Mouse (Mus musculus) embryonic stem cell, embryonic (primary cell): ENCODE measurements at regions not wholly inside any gene's neighbourhood (a gene's known extent, or its start where the extent isn't known, plus 50 kb on each side); places are given as distances from the start of the nearest gene placed in this dataset.
"Not testable (repeated sequence)": the region's sequence is repeated elsewhere in the genome, so short reads cannot be mapped to it uniquely, and the experiment has no call there.

Experiments used
- CTCF ChIA-PET, 4 experiments: fragments of 300-600 bp in 2 of 4; fragments of 350-600 bp in 2 of 4; sonication (Branson Sonifier 250); formaldehyde crosslinking; loops; one replicate each; lab custom pipeline; 2022; ENCODE audit warnings: inconsistent platforms in 2 of 4; lab: Charles Lee
- POLR2A ChIA-PET, 4 experiments: fragments of 300-600 bp in 2 of 4; fragments of 350-600 bp in 2 of 4; sonication (Branson Sonifier 250); formaldehyde crosslinking; loops; one replicate each; lab custom pipeline; 2022; ENCODE audit warnings: antibody characterized with exemption in 4 of 4, inconsistent platforms in 1 of 4; lab: Charles Lee

- CTCF ChIA-PET = no interaction called here
- POLR2A ChIA-PET = no interaction called here
Observed at GRCm38 (mm10) chr15:96031085-96031780, 240.6 kb downstream of the Ano6 start.

- CTCF ChIA-PET = interaction anchor here in 1 of 4 experiments (0.7 kb wide), 1 partner anchor 528 kb away, joined by 3 read pairs; no protein-coding TSS in a partner anchor
- POLR2A ChIA-PET = interaction anchor here in 1 of 4 experiments (0.5 kb wide), 1 partner anchor 1470 kb away, joined by 3 read pairs; no protein-coding TSS in a partner anchor
Observed at GRCm38 (mm10) chr15:96035273-96035672, 244.6 kb downstream of the Ano6 start.

GRCm38 (mm10) chr15:96045561-96045960 lies 241.8 kb upstream of the Arid2 start:
- ChIA-PET CTCF (no interaction called here), POLR2A (no interaction called here)

DNA sequence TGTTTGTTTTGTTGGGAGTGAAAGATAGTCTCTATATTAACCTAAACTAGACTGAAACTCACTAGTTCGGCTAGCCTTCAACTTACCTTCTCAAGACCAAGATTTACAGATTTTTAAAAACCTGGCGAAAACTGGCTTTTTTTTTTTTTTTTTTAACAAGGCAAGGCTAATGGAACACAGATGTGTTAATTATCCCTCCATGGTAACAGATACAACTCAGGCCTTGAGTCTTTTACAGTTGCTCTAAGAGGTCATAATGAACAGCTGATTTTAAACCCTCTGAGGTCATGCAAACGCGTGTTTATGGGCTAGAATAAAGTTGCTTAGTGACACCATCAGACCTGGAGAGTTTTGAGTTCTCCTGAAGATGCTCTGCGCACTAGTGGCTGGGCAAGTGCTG lies 240.7 kb upstream of the Arid2 start:
- POLR2A ChIA-PET = no interaction called here
- CTCF ChIA-PET = no interaction called here

DNA sequence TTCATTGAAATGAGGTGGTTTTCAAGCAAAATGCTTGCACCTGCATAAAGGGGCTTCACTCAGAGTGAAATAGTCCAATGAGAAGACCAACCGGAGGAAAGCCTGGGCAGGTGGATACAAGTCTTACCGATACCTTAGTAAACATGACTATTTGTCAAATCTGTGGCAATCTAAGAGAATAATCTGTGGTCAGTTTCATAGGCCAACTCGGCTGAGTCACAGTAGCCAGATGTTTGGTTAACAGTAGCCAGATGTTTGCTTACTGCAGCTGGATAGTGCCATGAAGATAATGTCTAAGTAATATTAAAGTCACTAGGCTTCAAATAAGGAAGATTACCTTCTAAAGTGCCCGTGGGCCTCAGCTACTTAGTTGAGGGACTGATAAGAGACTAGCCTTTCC lies 236.9 kb upstream of the Arid2 start:
- CTCF ChIA-PET = no interaction called here
- POLR2A ChIA-PET = interaction anchor here in 1 of 4 experiments (1.3 kb wide), 1 partner anchor 67 kb away, joined by 3 read pairs; no protein-coding TSS in a partner anchor

DNA sequence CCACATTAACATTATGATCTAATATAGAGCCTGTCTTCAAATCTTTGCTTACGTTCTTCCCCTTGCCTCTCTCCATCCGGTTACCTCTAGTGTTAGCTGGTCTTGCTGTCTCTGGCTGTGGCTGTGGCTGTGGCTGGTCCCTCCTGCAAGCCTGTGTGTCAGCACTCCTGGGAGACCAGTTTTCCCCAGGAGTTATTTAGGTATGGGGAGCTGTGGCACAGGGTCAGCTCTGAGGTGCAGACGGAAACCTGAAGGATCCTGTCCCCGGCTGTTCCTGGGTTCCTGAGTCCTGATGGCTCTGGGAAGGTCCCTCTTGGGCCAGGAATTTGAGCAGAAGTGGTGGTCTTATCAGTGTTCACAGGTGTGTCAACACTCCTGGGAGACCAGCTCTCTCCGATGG lies 234.7 kb upstream of the Arid2 start:
- ChIA-PET CTCF (no interaction called here), POLR2A (no interaction called here)

GRCm38 (mm10) chr15:96055361-96055760 lies 232.0 kb upstream of the Arid2 start:
- POLR2A ChIA-PET = no interaction called here
- CTCF ChIA-PET = no interaction called here

DNA sequence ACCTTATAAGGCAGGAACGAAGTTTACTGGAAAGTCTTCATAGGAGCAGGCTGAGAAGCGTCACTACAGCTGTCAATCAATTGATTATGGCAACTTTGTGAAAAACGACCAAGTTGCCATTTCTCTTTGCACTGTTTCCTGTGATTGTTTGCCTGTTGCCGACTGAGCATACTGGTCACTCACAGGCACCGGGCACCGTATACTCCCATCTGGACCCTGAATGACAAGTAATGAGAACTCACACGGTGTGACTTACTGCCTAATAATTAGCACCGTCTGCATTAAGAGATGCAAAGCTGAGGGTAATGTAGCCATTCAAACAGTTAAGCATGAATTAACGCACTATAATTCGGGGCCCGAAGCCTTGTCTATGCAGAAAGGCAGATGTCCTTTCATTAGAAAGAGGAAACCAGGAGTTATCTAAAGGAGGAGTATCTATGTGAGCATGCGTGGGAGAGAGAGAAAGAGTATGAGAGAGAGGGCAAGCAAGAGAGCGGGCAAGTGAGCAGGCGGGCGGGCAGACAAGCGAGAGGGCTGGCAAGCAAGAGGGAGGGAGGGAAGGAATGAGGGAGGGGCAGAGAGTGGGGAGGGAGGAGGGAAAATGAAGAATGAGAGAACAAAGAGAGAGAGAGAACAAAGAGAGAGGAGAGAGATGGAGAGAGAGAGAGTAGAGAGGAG lies 231.4 kb upstream of the Arid2 start:
- ChIA-PET POLR2A (no interaction called here), CTCF (interaction anchor here in 1 of 4 experiments (0.6 kb wide), 1 partner anchor 27 kb away, joined by 7 read pairs; no protein-coding TSS in a partner anchor)

DNA sequence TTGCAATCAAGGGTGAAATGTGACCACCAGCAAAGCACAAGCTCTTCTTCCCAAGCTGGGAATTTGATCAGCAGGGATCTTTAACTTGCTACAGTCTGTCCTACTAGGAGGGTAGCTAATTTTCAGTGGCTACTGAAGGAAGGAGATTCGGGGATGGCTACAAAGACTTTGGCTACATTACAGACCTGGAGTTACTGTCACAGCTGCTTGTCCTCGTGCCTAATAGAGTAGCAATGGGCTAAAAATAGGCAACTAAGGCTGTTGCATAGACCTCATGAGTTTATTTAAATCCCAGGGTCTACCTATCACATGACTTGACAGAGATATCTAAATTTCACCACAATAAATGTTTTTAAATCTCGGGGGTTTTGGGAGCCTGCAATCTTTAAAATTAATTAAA lies 227.7 kb upstream of the Arid2 start:
- CTCF ChIA-PET = interaction anchor here in 1 of 4 experiments (0.6 kb wide), 1 partner anchor 432 kb away, joined by 3 read pairs; no protein-coding TSS in a partner anchor

GRCm38 (mm10) chr15:96064499-96065217 lies 222.7 kb upstream of the Arid2 start:
- POLR2A ChIA-PET = no interaction called here
- CTCF ChIA-PET = interaction anchor here in 1 of 4 experiments (0.9 kb wide), 1 partner anchor 339 kb away, joined by 4 read pairs; no protein-coding TSS in a partner anchor

More for the DNA sequence above, 227.7 kb upstream of the Arid2 start:
- POLR2A ChIA-PET = interaction anchor here in 1 of 4 experiments (1.1 to 1.3 kb wide), 2 partner anchors 8 to 14 kb away, joined by 3 read pairs; no protein-coding TSS in a partner anchor

DNA sequence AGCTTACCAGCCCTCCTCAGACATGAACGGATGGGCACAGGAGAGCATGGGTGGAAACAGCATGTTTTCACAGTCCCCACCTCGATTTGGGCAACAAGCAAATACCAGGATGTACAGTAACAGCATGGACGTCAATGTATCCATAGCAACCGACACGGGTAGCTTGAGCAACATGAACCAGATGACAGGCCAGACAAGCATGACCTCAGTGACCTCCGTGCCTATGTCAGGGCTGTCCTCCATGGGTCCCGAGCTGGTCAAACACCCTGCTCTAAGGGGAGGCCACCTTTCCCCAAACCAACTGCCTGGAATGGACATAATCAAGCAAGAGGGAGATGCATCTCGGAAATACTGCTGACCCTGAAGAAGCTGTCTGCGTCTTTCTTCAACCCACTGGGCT lies 211.7 kb upstream of the Arid2 start:
- POLR2A ChIA-PET = no interaction called here

DNA sequence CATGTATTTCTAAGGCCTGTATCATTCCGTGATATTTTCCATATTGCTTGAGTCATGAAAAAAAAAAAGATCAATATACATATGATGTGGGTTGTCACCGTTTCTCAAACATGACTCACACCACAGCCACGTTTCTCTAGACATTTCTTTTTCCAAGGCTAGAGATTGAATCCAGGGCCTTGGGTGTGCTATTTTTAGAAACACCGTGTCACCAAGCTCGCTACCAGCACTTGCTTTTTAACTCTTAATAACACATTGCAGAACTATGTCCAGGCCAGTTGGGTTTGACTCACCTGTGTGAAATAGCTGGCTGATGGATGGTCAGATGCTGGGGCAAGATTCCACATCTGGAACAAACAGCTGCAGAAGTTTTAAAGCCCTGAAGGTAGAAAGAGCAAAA lies 209.6 kb upstream of the Arid2 start:
- ChIA-PET CTCF (interaction anchor here in 1 of 4 experiments (0.5 kb wide), 1 partner anchor 25 kb away, joined by 3 read pairs; no protein-coding TSS in a partner anchor), POLR2A (no interaction called here)

More for the DNA sequence above, 211.7 kb upstream of the Arid2 start:
- CTCF ChIA-PET = interaction anchor here in 1 of 4 experiments (0.6 kb wide), 1 partner anchor 225 kb away, joined by 4 read pairs; no protein-coding TSS in a partner anchor

DNA sequence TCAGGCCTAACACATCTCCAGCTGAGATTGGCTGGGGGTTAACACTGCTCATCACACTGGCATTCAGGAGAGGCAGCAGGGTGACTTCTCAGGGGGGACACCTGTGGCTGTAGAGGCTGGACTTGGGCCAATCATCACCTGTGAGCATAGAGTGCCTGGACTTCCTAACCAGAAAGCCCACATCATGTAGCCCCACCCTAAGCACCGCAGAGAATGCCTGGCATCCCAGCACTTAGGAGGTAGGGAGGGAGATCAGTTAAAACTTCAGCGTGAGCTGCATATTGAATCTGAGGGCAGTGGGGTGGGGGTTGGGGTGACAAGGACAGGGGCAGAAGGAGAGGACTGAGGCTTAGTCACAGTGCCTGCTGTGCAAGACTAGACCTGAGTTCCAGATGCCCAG lies 208.7 kb upstream of the Arid2 start:
- POLR2A ChIA-PET = interaction anchor here in 1 of 4 experiments (0.5 to 0.6 kb wide), 2 partner anchors 10 to 229 kb away, joined by 3 read pairs; no protein-coding TSS in a partner anchor
- CTCF ChIA-PET = no interaction called here

DNA sequence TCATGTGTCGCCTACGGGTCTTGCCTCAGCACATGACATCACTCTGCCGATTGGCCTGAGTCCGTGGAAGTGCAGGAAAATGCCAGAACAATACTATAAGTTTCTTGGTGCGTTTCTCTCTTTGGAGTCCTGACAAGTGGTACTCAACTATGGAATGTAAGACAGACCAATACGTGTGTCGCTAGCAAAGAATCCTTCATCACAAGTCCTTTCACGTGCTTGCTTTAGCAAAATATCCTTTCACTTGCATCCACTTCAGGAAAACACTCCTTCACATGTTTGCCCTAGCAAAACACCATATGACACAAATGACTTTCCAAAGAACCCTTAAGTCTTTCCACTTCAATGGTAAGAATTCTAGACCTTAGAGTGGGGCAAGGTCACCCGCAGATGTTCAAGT lies 197.6 kb upstream of the Arid2 start:
- CTCF ChIA-PET = no interaction called here
- POLR2A ChIA-PET = no interaction called here

DNA sequence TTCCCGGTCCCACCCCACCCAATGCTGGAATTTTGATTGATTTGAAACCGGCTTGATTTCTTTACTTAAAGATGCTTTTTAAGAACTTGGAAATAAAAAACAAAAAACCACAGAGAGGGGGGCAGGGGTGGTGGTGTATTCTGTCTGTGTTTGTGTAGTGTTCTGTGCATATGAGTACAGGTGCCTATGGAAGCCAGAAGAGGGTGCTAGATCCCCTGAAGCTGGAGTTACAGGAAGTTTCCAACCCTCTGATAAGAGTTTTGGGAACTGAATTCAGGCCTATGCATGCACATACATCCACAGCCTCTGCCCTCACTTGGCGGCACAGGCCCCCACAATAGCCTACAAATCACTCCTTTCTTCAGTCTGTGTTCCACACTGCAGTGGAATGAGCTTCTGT lies 190.9 kb upstream of the Arid2 start:
- ChIA-PET POLR2A (no interaction called here), CTCF (interaction anchor here in 3 of 4 experiments (0.6 to 1.0 kb wide), 5 partner anchors 183 to 638 kb away, joined by 3 to 15 read pairs (median 5); no protein-coding TSS in a partner anchor)

- ChIA-PET CTCF (interaction anchor here in 1 of 4 experiments (0.6 kb wide), 1 partner anchor 152 kb away, joined by 3 read pairs; no protein-coding TSS in a partner anchor), POLR2A (no interaction called here)
Observed at GRCm38 (mm10) chr15:96098821-96099220, 188.5 kb upstream of the Arid2 start.

- POLR2A ChIA-PET = interaction anchor here in 1 of 4 experiments (0.5 to 0.6 kb wide), 3 partner anchors 31 to 250 kb away, joined by 3 to 5 read pairs (median 3); no protein-coding TSS in a partner anchor
- CTCF ChIA-PET = not testable (repeated sequence)
Observed at GRCm38 (mm10) chr15:96099844-96100640, 187.3 kb upstream of the Arid2 start.

DNA sequence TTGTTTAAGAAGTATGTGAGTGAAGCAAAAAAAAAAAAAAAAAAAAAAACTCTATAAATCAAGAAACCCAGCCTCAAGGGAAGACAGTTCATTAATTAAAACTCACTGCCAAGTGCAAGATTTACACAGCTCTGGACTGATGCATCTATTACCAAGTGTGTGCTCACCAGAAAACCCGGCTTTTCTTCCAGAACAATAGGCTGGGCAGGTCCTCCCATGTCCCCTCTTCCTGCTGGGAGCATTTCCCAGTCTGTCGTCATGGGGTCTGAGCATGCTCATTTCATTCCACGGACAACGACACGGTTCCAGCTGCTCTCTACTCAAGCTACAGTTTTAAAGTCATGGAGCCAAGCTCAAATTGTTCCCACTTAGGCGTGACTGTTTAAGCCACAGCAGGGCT lies 183.6 kb upstream of the Arid2 start:
- ChIA-PET CTCF (no interaction called here), POLR2A (no interaction called here)
